Mouse (Mus musculus) testis, adult 2 months (tissue): ENCODE measurements around the gene Creb3l2.

Experiments used
- CTCF ChIP-seq: fragments of 200-500 bp; IDR thresholded peaks from 2 replicates; pipeline ENCODE4 v1.5.1; 2012; ENCODE audit warnings: low read depth, mild to moderate bottlenecking, inconsistent platforms, low read length, moderate library complexity; ENCODE audit not compliant: control insufficient read depth, insufficient read depth, insufficient replicate concordance
- POLR2A ChIP-seq: fragments of 200-500 bp; IDR thresholded peaks from 2 replicates; pipeline ENCODE4 v1.6.1; 2012; ENCODE audit warnings: low read depth, mild to moderate bottlenecking, inconsistent platforms, low read length, moderate library complexity; ENCODE audit not compliant: control insufficient read depth

DNA sequence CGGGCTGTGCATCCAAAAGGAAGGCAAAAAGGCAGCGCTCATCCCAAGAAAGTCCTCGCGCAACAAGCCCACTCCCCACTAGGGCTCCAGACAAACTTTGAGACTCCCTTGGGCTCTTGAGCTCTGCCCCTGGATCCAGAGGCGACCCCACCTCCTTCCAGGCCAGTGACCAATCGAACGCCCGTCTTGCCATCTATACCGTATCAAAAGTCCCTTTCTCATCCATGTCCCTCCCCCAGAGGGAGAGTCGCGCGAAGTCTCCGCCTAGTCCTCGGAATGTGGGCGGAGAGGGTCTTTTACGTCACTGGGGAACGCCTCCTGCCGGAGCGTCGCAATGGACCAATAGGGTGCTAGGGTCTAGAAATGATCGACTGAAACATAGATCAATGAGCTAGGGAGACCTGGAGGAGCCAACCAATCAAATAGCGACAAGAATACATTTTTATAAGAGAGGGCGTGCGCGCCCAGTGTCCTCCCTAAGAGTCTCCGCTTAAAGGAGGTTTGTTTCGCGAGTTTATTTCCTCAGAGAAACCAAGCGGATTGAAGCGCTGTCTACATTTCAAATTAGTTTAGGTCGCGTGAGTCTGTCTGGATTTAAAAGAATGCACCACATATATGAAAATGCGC, at the start of gene Creb3l2:
- peak; percentile 62 for TF ChIP-seq POLR2A
- TF ChIP-seq CTCF = no peak
